Mouse (Mus musculus) neural tube, embryonic 10.5 days (tissue): ENCODE results near the gene Gm26741.
"Not testable (repeated sequence)": the region's sequence is repeated elsewhere in the genome, so short reads cannot be mapped to it uniquely, and the experiment has no call there.

ENCODE experiments used
- DNase-seq: peaks from one replicate; pipeline ENCODE4 v3.0.0-alpha.2; 2017; ENCODE audit warnings: low spot score; ENCODE audit errors: extremely low spot score

The Gm26741 gene

DNA sequence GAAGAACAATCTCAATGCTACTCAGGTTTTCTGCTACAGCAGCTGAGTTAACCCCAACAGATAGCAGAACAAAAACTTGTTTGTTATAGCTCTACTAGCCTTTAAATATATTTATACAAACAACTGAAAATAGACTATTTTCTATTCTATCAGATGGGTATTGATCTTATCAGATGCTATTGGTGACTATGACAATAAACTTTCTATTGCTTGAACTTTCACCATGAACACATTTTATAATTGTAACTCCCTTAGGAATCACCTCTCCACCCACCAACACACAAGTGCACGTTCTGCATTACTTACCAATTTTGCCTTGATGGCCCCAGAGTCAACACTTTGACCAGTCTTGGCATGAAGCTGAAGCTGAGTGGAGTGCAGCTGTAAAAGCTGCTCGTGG is at the start of gene Gm26741:
Gm26741 (plus strand) TSS at position 301 of the 400 bp plus-strand sequence.
- DNase-seq, result no peak

DNA sequence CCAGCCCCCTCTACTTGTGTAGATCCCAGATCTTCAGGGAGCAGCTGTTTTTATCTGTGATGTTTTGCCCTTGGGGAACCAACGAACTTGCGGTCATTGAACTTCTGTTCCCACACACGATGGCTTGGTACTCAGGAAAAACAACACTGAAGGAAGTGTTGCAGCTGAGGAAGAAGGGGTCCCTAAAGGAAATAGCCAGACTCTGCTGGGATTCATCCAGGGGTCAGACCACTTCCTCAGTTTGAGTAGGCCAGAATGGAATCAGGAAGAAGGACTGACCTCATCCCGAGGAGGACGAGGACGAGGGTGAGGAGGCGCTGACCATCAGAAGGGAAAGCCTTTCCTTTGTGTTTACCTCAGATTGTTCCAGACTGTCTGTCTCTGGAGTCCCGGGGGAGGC is 49.4 kb upstream of the Gm26741 start:
- DNase-seq, result no peak

DNA sequence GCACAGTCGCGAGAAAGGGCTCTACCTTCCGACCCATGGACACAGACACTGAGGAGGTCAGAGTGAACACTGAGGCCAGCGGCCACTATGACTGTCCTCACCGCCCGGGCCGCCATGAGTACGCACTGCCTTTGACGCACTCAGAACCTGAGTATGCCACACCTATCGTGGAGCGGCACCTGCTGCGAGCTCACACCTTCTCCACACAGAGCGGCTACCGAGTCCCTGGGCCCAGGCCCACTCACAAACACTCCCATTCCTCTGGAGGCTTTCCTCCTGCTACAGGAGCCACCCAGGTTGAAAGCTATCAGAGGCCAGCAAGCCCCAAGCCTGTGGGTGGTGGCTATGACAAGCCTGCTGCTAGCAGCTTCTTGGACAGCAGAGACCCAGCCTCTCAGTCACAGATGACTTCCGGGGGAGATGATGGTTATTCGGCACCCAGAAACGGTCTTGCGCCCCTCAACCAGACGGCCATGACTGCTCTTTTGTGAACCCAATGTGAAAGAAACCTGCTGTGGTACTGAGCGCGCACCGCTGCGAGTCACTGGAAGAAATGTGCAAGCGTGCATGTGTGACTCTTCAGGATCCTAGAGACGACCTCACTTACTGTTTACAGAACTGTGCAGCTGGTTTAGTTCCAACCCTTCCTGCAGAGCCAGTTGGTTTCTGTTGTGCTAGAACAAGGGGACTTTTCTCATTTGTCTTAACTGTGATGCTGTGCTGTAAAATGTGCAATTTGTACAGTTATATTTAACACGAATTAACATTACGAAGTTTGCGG is 38.9 kb upstream of the Gm26741 start:
- DNase-seq, result no peak

DNA sequence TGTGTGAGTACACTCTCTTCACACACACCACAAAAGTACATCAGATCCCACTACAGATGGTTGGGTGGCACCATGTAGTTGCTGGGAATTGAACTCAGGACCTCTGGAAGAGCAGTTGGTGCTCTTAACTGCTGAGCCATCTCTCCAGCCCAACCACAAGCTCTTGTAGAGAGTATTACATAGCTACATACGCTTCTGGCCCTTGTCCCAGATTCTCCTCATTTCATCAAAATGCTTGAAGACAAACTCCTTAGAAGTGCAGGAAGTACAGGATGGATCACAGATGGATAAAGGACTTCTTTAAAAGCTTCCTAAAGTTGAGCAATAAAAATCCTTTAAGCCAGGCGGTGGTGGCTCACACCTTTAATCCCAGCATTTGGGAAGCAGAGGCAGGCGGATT is 36.6 kb upstream of the Gm26741 start:
- DNase-seq, result no peak

DNA sequence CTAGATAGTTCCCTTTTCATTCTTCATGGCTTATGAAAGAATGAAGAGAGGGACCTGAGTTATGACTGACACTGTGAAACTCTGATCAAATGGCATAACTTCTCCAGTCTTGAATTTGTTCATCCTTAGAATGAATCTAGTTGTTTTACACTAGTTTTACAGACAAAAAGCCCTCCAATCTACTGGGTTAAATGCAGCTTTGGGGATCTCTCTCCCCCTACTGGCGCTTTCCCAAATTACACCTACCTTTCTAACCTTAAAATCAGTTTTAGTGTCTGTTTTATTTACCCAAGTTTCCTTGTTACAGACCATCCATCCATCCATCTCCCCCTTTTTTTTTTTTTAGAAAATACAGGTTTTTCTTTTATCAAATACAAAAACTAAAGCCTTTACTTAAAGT is 27.6 kb upstream of the Gm26741 start:
- no peak for DNase-seq

DNA sequence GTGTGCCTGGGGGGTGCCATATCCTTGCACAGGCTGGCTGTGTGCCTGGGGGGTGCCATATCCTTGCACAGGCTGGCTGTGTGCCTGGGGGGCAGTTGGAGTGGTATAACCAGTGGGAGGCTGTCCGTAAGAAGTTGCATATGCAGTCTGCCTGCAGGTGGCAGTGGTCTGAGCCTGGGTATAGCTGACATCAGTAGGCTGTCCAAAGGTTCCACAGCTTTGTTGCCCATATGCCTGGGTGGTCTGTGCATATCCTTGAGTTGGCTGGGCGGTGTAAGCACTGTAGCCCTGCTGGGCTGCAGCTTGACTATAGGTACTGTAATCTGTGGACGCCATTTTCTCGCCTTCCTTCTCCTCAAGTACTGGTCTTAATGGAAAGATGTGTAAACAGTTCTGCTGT is 15.2 kb upstream of the Gm26741 start:
- DNase-seq, result not testable (repeated sequence)

DNA sequence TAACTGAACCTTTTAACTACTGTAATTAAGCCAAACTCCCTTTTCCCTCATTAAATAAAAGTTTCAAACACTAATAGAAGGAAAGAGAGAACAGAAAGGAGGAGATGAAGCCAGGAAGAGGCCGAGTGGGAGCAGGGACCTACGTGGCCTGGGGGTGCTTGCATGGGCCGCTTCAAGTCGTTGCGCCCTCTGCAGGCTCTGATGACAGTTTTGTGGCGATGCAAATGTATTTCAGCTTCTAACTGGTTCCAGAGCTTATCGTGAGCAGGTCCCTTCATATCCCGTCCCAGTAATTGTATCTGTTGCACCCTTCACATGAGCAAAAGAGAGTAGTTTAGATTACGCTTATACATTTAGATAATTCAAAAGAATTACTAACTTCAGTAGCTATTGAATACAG is 5.4 kb upstream of the Gm26741 start:
- no peak for DNase-seq

DNA sequence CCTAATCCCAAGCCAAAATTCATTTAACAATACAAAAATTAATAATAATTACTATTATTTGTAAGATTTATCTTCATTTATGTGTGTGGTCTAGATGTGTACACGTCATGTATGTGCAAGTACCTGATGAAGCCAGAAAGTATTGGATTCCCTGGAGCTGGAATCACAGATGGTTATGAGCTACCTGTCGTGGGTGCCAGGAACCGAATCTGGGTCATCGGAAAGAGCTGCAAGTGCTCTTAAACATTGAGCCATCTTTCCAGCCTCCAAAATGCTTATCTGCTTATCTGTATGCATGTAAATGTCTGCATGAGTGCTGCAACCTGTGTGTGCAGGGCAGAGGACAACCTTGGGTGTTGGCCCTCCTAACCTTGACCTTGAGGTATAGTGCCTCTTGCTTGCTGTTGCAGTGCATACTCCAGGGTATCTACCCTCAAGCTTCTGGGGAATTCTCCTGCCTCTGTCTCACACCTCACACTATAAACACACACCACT is 1.7 kb downstream of the Gm26741 start:
- DNase-seq, result no peak

DNA sequence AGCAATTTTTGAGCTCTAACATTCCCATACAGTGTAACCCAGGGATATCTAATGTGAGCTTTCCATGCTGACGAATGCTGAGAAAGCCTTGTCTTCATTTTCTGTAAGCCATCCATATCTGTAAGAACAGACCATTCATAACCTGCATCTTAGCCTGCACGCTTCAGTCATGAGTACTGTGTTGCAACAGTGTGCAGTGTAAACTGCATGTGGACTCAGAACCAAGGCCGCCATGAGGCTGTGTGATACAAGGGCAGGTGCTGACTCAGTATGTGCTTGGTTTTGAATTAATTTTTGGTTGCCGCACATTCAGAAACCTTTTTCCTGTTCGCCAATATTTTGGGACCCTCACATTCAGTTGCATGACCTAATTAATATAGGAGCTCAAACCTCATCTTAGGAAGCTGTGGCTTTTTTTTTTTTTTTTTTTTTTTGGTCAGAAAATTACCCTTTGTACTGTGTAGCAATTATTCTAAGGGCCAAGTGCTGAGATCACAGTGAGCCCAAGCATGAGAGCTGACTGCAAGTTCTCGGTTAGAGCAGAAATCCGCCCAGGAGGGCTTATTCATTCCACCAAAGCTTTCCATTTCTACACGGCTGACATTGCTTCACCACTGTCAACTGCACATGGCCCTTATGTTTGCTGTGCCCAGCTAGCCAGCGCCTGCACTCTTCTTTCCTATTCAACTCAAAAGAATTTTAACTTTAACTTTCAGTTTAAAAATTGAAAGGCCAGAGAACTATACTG is 2.5 kb downstream of the Gm26741 start:
- no peak for DNase-seq

DNA sequence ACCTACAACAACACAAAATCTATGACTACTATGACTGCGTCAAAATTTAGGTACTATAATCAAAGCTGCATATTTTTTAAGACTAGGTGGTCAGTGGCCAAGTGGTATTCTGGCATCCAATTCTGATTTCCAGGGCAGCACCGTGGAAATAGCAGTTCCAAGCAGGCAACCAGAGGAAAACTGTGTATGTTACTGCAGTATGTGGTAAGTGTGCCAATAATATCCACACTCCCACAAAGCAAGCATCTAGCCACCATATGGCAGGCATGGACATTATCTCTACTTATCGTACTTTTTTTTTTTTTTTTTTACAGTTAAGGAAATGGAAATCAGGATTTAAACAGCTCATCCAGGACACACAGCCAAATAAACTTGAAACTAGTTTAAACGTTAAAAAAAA is 9.8 kb downstream of the Gm26741 start:
- DNase-seq, result no peak

DNA sequence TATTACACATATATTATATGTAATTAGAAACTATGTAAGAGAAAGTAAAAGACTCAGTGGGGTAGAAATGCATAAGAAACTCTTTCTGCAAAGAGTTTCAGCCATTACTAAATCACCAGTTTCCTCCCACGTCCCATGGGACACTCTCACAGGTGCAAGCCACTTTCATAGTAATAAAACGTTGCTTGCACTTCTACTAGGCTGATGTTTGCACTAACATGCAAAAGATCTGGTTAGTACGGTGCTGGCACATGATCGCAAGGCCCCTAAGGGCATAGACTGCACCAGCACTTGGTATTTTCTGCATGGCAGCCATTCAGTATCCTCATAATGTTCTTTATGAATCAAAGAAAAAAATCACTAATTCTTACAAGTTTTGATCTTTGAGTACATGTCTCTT is 15.3 kb downstream of the Gm26741 start:
- no peak for DNase-seq

DNA sequence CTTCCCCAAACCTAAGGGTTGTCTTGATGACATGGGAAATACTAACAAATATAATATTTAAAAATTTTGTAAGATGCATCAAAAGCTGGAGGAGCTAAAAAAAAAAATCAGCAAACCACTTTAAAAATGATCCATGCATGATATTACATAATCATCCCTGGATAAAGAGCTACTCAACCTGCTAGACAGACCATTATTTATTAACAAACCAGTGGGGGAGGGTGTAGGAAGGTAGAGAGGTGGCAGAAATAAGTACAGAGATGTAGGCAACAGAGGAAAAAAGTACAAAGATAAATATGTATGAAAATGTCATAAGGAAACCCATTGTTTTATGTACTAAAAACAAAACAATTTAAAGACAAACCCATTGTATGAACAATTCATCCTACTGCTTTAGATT is 16.1 kb downstream of the Gm26741 start:
- no peak for DNase-seq

DNA sequence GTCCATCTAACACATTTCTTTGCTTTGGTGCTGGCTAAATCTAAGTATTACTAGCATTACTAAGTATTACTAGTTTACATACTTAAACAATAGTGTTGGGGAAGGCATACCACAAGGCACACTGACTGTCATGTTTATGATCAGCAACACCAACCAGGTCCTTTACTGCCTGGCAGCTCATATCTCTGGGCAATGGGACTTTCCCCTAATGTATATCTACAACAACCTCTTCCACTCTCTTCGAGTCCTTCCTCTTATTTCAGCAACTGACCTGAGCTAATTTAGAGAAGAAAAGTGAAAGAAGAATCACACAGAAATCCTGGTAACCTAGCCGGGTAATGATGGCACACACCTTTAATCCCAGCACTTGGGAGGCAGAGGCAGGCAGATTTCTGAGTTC is 17.9 kb downstream of the Gm26741 start:
- DNase-seq, result no peak

DNA sequence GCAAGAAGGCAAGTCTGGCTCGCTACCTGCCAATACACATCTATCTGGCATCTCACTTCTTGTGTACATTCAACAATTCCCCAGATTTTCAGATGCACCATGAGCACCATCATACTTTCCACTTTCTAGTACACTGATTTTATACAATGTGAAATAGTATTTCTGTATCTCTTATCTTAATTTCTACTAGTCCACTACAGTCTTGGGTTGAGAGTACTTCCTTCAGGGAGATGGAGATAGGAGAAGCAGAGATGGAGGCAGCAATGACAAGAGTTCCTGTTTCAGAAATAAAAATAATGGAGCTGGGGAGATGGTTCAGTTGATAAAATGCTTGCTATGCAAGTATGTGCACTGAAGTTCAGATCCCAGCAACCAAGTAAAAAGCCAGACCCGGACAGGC is 19.2 kb downstream of the Gm26741 start:
- no peak for DNase-seq

DNA sequence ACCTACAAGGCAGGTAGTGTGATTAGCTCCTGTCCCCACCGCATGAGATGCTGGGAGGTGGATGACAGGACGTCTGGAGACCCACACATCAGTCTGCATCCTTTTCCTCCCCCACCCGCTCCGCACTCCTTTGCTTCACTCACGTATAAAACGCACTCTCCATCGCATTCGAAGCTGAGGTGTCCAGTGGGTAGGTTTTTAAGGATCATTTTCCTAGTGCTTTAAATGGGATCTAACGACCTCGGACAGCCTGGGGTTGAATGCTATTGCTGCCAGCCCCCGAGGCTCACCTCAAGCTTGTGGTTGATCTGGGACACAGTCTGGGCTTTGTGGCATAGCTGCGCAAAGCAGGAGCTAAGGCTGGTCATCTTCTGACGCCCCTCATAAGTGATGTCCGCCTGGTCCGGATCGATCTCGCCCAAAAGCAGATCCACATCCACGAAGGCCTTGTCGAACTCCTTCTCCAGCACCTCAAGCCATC is 22.8 kb downstream of the Gm26741 start:
- DNase-seq, result no peak

DNA sequence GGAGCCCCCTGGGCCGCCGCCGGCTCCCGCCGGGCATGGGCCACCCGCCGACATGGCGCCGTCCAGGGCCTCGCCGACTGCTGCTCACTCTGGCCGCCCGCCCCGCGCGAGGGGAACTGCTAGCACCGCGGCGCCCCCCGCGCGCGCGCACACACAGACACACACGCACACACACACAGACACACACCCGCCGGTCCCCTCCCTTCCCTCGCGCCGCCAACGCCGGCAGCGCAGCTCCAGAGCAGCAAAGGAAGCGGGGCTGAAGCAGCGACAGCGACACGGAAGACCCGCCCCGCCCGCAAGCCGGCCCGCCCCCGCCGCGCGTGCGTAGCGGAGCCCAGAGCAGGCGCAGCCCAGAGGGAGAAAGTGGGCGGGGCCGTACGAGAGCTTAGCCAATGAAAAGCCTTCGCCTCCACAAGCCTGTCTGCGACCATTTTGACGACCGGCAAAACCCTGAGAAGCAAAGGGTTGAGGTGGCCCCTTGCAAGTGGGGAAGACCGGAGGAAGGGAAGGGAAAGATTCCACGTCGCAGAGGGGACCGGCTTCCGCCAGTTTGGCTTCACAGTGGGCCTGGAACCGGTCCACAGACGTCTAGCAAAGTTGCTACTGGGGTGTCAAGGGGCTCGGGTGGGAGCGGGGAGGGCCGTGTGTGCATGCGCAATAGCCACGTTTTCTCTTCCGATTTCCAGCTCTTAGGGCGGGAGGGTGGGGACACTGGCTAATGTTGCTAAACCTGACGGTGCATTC is 23.5 kb downstream of the Gm26741 start, which contains the start of gene Gopc:
Gopc (minus strand) TSS at position 280 of the 747 bp plus-strand sequence.
- peak; percentile 94 for DNase-seq

DNA sequence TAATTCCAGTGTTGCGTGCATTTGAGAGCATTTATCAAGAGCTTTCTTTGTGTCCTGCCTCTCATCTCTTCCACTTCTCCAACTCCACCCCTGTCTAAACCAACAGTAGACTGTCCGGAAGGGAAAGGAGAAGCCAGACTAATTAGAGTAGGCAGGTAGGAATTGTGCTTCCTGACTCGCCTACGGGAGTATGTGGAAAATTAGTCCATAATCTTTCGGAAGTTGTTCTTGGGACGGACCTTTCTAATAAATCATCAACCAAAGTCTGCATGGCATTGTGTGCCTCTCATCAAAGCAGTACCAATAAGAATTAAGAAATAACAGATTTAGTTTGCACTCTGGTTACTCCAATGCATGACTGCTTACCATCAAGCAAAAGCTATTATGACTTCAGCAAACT is 24.5 kb downstream of the Gm26741 start:
- no peak for DNase-seq

DNA sequence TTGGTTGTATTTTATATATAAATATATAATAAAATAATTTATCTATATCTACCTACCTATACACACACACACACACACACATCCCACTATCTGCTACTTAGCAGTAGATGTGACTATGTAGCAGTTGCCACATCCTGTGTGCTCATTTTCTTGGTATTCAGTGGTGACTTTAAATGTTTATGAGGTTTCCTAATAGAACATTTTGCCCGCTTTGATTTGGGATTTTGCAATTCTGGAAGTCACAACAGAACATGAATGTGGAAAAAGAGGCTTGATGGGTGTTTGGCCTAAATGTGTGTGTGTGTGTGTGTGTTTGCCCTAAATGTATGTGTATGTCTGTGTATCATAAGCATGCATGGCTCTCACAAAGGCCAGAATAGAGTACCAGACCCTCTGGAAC is 25.0 kb downstream of the Gm26741 start:
- no peak for DNase-seq

DNA sequence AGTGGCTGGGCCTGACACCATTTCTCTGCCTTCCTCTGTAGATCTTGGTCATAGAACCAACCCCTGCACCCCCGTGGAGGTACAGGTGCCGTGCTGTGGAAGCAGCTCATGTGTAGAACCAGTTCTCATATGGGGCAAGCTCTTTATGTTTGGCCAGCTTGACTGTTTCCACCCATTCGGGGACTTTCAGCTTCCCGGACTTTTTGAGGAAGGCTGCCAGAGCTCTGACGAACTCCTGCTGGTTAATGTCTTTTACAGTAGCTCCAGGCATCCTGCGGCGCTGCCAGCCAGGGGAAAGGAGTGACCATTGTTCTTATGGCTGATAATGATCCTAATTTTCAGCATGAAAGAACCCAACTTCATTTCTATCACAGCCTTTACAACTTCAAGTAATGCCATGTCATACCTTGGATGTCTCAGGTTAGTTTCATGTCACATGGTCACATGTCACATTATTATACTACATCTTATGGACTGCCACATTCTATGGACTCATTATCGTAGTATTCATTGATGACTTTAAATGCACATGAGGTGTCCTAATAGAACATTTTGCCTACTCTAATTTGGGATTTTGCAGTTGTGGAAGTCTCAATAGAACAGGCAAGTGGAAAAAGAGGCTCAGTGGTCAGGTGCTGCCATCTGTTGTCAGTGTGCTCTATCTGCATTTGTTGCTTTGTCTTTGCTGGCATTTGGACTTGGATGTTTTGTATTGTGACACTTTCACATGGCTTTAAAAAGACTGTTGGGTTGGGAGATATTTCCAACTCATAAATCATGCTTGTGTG is 26.4 kb downstream of the Gm26741 start:
- DNase-seq, result no peak

DNA sequence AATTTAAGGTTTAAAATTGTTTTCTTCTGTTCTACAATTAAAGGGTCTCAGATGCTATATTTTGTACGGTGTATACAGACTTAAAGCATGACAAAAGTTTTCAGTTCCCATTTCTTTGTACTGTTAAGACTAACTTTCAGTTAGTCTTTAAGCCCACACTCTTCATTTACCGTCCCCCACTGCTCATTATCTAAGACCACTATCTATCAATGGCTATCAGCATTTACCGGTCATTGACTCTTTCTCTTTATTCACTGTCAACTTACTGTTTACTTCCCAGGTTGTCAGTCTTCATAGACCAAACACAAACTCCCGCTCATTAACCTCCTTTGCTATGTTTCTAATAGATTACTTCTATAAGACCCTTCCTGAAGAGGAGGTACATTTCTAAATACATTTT is 28.6 kb downstream of the Gm26741 start:
- no peak for DNase-seq

DNA sequence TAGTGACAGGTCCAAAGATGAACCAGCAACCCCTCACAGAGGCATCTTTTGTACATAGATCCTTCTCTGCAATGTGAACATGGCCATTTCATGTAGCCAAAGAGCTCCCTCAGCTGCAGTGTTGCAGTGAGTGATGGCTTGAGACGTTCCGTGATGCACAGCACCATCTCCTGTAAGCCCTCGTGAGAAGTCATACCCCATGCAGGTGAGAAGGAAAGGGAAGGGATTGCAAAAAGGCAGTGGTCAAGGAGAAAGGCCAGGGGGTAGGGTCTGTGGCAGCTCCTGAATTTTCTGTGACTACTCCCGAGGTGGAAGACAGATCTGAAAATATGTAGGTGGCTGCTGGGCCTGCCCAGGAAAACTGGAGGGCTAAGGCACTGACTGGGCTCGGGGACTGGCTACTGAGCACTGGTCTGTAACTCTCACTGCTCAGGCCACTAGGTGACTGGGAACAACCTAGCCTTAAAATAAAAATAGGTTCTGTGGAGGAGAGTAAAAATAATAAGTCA is 30.4 kb downstream of the Gm26741 start, which contains the start of gene Nepn:
Nepn (plus strand) TSS at position 51 of the 509 bp plus-strand sequence.
- no peak for DNase-seq
